Mouse (Mus musculus) testis, postnatal 10 days (tissue): ENCODE results near the gene Cited4.

Source experiments
- DNase-seq: peaks from one replicate; pipeline ENCODE4 v3.0.0; 2021; ENCODE audit warnings: low spot score

The Cited4 gene

DNA sequence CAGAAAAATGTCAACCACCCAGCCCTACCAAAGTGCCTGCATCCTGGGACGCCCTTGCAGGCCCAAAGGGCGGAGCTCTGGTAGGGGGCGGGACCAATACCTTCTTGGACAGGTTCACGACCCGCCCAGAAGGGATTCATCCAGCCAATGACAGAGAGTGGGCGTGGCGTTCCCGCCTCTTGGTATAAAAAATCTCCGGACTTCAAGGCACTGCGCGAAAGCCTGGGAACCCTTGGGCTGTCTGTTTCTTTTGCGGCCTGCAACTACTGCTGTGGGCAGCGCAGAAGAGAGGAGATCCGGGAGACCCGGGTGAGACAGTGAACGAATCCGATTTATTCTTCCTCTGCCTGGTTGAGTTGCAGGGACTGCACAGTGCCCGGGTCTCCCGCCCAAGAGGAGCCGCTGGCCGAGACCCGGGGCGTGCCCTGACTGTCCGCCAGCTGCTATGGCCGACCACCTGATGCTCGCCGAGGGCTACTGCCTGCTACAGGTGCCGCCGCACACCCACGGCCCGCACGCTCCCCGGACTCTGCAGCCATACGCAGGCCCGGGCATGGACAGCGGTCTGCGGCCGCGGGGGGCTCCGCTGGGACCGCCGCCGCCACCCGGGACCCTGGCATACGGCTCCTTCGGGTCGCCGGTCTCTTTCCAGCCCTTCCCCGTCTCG lies at the start of gene Cited4:
TSS of gene Cited4 (plus strand) at position 215 of the 667 bp plus-strand sequence.
- peak; percentile 95 for DNase-seq

DNA sequence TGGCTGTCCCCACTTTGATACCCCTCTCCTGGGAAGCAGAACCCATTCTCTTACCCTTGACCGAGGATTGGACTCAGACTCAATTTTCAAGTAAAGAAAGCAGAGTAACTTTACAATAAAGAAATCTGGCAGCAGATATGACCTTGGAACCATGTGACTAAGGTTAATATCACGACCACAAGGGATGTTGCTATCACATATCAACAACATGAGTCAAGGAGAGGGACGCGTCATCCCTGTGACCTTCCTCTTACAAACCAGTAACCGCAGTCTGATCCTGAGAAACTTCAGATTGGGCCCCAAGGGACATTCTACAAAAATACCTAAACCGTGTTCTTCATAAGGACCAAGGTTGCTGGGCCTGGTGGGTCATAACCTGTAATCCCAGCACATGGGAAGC lies 38.6 kb upstream of the Cited4 start:
- DNase-seq, result no peak

DNA sequence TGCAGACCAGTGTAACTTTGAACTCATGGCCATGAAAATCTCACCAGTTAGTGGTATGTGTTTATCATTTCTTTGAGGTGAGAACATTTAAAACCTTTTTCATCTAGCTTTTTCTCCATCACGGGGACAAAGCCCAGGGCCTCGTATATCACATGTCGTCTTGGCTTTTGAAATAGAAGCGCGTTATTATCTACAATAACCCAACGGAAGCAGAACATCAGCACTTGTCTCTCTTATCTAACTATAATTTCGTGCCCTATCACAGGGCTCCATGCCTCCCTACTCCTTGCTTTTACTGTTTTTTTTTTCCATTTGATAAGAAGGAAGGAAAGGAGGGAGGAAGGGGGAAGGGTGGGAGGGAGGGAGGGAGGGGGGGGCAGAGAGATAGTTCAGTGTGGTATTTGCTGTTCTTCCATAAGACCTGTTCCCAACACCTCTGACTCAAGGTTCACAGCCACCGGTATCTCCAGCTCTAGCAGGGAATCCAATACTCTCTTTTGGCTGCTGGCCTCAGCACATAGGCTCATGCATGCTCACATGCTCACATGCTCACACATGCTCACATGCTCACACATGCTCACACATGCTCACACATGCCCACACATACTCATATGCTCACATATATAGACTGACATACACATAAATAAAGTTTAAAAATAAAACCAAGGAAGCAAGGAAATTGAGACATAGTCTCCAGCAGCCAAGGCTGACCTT lies 36.0 kb upstream of the Cited4 start:
- no peak for DNase-seq

DNA sequence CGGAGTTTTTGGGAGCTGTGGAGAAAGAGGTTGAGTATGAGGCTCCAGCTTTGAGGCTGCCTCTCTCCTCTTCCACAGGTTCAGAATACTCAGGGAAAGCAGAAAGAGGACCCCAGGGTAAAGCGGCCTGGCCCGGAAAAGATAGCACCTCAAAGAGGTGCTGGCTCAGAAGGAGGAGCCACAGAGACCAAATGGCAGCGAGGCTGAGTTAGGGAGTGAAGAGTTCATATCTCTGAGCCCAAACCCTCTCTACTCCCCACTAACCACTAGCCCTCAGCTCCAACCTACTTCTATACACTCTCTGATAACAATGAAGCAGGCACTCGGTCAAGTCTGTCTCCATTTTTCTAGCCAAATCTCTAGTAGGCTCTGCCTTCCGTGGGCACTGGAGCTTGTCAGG lies 34.5 kb upstream of the Cited4 start:
- no peak for DNase-seq

DNA sequence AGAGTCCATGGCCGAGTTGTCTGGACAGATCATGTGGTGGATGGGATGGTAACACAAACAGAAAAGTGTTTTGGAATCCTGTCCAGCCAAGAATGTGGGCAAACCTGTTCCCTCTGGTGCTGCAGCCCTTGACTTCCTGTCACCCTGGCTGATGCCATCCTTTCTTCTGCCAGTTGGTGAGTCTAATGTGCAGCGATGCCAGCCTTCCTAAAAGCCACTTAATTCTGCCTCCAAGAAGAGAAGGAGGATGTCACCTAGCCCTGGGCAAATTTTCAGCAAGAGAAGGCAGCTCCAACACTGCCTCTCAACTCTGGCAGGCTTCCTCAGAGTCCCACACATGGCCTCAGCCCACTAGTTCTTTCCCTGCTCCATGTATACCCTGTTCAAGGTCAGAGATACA lies 31.0 kb upstream of the Cited4 start:
- DNase-seq, result no peak

DNA sequence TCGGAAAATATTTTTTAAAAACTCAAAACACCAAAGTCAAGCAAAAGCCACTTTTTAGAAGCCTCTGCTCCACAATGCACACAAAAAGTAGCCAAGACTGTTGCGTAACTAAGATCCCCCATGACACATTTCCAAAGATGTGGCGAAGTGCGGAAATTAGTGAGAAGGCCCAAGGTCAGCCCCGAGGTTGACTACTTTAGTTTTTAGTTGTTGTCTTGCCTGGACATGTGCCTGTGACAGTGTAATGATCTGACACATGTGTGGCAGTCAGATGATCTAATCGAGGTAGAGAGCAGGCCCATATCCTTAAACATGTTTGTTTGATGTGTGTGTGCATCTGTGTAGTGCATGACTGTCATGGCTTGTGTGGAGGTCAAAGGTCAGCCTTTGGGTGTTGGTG lies 24.4 kb upstream of the Cited4 start:
- no peak for DNase-seq

DNA sequence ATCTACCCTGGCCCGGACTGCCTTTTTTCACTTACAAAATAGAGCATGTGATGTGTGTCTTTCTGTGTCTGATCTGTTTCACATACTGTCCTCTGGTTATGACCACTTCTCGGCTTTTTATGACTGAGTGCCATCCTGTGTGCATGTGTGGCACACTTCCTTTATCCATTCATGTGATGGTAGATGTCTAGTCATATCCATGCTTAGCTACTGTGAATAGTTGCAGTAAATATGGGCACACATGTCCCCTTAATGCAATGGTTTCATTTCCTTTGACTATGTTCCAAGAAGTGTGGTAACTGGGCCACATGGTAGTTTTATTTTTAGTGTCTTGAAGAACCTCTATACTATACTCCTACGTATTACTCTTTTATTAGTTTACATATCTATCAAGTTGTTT lies 22.5 kb upstream of the Cited4 start:
- DNase-seq, result no peak

DNA sequence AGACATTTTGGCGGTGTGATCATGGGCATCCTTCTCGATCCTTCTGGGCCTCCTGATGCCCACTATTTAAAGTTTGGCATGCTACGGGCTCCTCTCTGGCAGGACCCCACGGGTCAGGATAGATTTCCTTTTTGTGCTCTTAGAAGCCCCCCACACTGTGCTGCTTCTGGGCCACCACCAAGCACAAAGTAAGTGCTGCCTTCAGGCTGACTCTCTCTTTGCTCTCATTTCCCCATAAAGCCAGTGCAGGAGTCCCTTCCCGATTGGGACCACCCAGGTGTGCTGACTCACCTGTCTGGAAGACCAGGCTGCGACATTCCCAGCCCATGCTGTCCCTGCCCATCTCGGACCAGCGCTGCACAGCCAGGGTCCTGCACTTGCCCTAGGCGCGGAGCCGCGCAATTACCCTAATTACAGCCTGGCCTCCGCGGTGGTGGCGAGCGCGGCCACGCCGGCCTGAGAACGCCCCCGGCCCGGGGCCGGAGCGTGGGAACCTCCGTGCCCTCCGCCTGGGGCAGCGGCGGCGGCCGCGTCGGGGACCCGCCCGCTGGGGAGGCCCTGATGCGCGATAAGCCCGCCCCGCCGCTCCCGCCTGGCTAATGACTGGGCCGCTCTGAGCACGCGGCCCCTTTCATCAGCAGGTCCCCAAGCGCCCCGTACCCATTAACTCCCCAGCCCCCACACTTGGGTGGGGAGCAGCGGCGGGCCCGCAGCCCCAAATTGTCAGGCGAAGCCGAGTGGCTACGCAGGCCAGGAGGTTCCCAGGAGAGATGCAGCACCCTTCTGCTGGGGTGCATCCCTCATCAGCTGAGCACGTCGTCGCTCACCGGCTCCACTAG lies 16.8 kb upstream of the Cited4 start:
- DNase-seq, result peak; percentile 48

DNA sequence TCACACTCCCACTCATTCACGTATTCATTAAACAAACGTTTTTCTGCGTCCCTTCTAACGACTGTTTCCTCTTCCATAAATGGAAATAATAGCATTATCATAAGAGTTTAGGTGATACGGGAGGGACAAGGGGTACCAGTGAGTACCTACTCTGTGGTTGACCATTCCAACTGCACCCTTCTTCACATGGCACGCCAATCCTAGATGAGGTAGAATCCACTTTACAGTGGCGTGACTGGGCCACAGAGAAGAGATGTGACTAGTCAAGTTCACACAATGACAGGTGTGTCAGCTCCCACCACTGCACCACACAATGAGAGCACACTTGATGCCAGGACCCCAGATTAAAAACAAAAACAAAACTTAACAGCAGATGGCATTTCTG lies 16.2 kb upstream of the Cited4 start:
- no peak for DNase-seq

DNA sequence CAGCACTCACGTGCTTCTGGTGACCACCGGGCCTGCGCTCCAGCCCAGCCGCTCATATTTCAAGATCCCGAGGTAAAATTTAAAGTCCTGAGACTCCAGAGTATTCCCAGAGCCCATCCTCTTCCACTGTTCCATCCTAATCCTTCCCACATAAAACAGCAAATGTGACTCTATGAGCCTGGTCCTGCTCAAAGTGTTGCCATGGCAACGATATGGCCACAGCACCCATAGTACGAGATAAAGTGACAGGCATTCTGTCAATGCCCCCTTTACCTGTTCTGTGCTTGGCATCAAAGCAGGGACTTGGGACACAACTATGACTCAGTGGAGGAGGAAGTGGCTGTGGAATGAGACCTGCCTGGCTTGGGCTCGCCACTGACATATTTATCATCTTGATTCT lies 10.5 kb upstream of the Cited4 start:
- no peak for DNase-seq

DNA sequence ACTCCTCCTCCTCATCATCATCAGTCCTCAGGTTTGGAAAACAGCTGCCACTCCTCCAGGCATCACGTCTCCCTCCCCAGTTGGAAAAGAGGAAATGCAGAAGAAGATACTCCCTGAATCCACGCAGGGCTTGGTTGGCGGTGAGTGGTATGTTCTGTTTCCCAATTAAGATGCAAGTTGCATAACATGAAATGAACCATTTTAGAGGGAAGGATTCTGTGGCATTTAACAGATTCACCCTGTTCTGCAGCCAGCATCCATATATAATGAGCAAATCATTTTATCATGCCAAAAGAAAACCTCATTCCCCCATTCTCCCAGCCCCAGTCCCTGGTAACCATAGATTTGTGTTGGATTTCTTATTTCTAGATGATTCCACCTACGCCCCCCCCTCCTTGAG lies 5.9 kb upstream of the Cited4 start:
- DNase-seq, result no peak

DNA sequence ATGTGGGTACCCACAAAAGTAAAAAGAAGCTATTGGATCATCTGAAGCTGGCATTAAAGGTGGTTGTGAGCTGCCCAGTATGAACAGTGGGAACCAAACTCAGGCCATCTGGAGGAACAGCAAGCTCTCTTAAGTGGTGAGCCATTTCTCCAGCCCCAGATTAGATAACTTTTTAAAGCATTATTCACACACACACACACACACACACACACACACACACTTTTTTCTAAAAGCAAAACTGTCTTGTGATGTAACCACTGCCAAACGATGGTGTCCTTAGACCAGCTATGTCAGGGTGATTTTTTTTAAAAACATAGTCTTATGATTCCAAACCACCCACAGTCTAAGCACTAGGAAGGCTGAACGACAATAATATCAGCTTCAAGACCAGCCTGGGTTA lies 1.8 kb upstream of the Cited4 start:
- no peak for DNase-seq

DNA sequence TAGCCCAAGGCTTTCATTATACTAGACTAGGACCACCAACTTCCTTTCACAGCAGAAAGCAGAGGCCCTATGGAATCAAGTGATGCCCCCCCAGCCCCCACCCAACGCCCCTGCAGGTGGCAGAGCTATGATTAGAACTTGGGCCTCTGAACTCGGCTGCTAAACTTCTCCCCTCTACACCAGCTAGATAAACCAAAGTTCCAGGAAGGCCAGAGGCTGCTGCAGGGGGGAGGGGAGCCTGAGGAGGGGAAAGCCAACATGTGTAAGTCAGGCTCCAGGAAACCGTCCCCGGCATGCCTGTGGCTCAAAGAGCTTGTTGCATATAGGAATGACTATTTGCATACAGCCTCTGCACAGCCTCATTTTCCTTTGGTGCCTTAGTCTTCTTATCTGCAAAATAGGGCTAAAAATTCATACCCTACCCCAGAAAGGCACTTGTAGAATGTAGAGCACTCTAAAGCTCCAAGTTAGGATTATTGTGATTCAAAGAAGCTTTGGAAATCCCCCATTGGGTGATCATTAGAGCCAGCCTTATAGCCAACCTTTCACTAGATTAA lies 1.1 kb upstream of the Cited4 start:
- no peak for DNase-seq

DNA sequence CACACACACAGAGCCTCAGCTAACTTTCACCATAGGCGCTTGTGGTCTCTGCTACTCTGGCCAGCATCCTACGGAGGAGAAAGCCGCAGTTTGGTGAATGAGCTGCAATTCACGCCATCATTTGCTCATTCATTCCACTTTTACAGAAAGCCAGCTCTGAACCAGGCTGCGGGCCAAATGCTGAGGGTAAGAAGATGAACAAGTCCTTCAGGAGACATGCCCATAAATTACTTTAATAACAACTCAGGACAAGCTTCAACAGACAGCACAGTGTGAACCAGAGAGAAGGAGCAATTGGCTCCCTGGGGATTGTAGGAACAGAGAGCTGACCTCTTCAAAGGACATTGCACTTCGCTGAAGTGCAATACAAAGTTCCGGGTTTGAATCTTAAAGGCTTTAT lies 590 bp upstream of the Cited4 start:
- no peak for DNase-seq

DNA sequence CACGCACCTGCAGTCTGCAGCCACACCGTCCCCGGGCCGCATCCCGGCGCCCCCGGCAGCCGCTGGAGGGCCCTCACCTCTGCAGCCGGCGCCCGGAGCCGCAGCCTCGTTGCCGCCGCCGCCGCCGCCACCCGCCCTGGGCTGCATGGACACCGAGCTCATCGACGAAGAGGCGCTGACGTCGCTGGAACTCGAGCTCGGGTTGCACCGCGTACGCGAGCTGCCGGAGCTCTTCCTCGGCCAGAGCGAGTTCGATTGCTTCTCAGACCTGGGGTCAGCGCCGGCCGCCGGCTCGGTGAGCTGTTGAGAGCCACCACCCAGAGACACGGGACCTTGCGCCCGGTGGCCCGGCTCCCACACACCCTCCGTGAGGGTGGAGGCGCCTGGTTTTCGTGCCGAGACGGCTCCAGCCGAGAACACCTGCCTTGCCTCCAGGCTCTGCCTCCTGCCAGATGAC lies 701 bp downstream of the Cited4 start:
- peak; percentile 71 for DNase-seq

DNA sequence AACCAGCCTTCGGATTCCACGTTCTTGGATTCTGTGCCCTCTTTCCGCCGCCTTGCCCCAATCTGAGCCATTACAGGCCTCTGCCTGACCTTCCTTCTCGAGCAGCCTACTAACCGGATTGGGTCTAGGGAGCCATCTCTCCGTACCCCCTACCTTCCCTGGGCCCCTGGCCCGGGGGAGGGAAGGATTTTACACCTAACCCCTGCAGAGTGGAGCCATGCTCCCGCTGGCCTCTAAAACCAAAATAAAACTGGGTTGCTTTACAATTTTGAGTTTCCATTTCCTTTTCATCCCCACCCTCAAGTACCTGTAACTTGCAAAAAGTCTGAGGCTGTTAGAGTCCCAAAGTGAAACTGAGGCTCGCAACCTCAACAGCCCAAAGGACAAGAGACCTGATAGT lies 1.2 kb downstream of the Cited4 start:
- no peak for DNase-seq

DNA sequence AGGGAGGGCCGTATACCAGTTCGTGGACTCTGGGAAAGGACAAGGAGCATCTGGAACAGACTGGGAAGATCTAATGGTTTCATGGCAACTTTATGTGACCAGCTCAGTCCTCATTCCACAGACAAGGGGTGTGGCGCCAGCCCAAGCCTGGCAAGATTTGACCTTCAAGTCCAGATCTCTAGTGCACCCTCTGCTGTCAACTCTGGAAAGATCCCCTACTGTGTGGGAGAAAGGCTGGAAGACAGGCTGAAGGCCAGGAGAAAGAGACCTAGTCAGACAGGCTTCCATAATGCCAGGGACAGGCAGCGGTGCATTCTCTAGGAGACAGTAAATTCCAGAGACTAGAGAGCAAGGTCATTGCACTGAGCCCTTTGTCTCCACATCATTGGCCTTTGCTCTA lies 2.2 kb downstream of the Cited4 start:
- no peak for DNase-seq

DNA sequence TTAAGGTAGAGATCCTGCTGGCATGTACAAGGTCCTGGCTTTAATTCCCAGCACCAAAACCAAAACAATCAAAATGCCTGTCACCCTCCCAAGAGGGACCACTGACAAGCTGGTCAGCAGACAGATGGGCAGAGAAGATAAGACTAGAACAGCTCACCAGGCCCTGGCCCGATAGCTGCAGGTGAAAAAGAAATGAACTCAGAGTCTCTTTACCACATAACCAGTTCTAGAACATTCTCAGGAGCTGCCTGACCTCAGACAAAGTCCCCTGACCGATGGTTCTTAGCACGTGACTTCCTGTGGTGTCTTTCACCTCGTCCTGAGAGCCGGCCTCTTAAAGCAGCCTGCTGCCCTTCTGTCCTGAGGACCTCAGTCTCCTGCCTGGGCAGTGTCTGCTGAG lies 3.2 kb downstream of the Cited4 start:
- no peak for DNase-seq

DNA sequence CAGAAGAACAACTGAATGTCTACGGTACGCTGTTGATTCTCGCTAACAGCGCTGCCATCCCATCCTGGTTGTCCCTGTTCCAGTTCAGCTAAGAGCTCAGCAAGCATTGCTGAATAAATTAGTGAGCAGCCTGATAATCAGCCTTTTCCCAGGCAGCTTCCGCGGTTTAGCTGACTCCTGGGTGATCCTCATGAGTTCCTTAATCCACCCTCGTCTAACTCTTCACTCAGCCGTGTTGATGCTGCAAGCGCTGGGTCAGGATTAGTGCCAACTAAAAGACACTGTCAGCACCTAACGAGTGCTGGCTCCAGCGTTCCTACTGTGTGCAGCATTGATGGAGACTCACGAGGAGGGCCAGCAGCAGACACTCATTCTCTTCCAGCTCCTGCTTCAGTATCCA lies 4.7 kb downstream of the Cited4 start:
- DNase-seq, result no peak

DNA sequence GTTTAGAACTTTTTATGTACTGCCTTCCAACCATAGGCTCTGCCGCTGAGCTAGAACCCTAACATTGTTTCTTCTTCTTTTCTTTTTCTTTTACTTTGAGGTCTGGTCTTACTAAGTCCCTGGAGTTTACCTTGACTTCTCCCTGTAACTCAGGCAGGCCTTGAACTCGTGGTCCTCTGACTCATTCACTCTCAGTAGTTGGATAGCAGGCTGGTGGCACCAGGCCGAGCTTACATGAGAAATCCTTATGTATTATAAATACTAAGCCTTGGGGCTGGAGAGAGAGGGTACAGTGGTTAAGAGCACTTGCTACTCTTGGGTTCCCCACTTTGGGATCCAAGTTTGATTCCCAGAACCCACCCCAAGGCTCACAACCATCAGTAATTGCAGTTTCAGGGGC lies 7.2 kb downstream of the Cited4 start:
- no peak for DNase-seq

DNA sequence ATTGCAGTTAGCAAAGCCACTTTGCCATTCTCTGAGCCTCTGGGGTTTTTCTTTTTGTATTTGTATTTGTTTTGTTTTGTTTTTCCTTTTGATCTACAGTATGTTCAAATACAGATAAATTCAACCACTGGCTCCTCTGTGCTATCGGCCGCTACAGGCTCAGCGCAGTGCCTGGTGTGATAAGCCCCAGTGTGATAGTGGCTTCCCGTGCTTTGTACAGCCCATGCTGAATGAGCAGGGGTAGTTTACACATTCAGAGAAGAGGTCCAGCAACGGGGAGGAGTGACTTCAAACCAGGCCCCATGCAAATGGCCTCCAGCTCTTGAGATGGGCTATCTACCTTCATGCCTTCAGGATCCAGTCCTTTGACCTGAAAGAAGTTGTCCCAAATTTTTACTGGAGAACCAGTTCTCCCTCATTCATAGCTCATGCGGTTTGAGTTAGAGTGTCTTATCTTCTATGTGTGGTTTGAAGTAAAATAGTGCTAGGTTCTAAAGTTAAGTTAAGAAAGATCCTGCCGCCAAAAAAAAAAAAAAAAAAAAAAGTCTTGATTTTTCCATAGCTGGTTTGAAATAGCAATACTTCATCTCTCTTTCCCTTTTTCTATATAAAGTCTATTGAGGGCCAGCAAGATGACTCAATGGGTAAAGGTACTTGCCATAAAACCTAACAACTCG lies 8.5 kb downstream of the Cited4 start:
- no peak for DNase-seq

DNA sequence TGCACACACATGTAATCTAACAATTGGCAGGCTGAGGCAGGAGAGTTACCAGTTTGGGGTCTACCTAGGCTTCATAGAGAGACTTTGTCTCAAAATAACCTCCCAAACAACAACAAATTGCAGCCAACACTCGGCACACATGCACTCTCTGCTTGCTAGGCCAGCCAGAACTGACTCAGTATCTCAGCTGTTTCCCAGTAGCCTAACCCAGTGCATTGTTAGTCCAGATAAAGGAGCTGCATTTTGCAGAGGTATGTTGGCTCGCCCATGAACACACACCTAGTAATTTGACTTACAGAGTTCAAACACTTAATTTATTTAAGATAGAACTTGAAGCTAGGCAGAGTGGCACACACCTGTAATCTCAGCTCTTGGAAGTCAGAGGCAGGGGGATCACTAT lies 9.3 kb downstream of the Cited4 start:
- DNase-seq, result no peak
